In the genomic region with DNA sequence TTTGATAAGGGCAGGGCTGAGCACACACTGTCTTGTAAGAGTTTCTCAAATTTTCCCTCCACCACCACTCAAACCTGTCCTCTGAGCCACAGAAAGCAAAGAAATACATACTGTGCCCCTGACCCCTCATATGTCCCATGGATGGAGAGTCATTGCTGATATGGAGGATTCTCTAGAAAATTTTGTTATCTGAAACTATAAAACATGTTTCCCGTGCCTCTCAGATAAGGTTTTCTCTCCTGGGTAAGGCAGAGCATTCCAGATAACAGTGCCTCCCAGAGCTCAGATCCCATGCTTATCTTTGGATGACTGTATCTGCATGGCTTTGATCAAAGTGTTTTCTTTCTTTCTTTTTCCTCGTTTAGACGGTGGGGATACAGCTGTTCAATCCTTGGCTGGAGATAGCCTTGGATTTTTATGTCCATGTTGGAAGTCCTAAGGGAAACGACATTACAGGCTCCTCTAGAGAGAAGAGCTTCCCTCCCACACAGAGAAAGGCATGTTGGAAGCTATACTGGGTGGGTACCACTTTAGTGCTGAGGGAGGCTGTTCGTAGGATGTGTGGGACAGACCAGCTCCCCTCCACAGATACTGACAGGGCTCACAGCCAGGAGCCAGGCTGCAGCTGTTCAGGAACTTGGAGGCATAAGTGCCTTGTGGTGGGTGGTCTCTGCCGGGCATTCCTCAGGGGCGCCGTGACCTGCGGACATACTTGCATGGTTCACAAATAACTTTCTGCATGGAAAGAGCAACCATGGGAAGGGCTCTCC, we compare ENCODE assay signal across 12 mouse cellular contexts.
DNase-seq lines count a peak whose midpoint lies in the region; ATAC-seq lines count a peak whose summit lies in the region.
"Had no signal": no experiment of that assay in that cellular context is flagged by ENCODE, and none has a peak within 500 bp of the region (broad histone marks: within the 10 kb centered on the region; RNA-seq: fewer than 3 reads in every experiment).

No protein-coding gene starts in this region.

- H3K9ac ChIP-seq in heart, embryonic 11.5 days (ENCODE audit: low read depth, low read length): no peak overlapping the region
- H3K9ac ChIP-seq in lung, embryonic 15.5 days: no peak overlapping the region
- no peak overlapping the region for H3K9ac ChIP-seq in forebrain, embryonic 11.5 days (ENCODE audit: low read length)
- H3K9ac ChIP-seq: forebrain, embryonic 13.5 days; limb, embryonic 12.5 days had no signal

- peaks cover 18% of the 10 kb centered on the region for H3K4me1 ChIP-seq in heart, embryonic 11.5 days (ENCODE audit: control insufficient read depth, insufficient read depth, low read length)
- H3K4me1 ChIP-seq in lung, embryonic 15.5 days: 0 out of 2 replicates have a peak, but pooled peaks cover 12% of the 10 kb centered on the region
- H3K4me1 ChIP-seq in forebrain, embryonic 11.5 days (replicated peaks; ENCODE audit: control insufficient read depth, insufficient read depth, low read length): no peaks in the 10 kb centered on the region
- H3K4me1 ChIP-seq: forebrain, embryonic 13.5 days had no signal

- no peaks in the 10 kb centered on the region for H3K27me3 ChIP-seq in heart, embryonic 11.5 days (ENCODE audit: control insufficient read depth, insufficient read depth, low read length)
- no peaks in the 10 kb centered on the region for H3K27me3 ChIP-seq in lung, embryonic 15.5 days
- H3K27me3 ChIP-seq in forebrain, embryonic 11.5 days (ENCODE audit: control insufficient read depth, insufficient read depth, low read length): no peaks in the 10 kb centered on the region
- H3K27me3 ChIP-seq: forebrain, embryonic 13.5 days had no signal

- ATAC-seq in heart, embryonic 11.5 days (replicated peaks; ENCODE audit: insufficient number of reproducible peaks, low FRiP score, low TSS enrichment): peak; percentile 62
- ATAC-seq in lung, embryonic 15.5 days (ENCODE audit: borderline replicate concordance, extremely low read depth, low FRiP score, low TSS enrichment): peak; percentile 69
- peak; percentile 37; the same call in 1 of the 2 replicates for ATAC-seq in erythroblast, adult 5-6 weeks (replicated peaks; ENCODE audit: low FRiP score, poor library complexity, severe bottlenecking)
- ATAC-seq in megakaryocyte-erythroid progenitor cell, adult 5-6 weeks (replicated peaks; ENCODE audit: low FRiP score, low TSS enrichment, poor library complexity, severe bottlenecking): peak; percentile 74
- no peak for ATAC-seq in forebrain, embryonic 11.5 days (replicated peaks; ENCODE audit: low FRiP score)
- ATAC-seq: forebrain, embryonic 13.5 days had no signal

- H3K4me3 ChIP-seq in heart, embryonic 11.5 days (ENCODE audit: low read depth, low read length): no peak overlapping the region
- H3K4me3 ChIP-seq in lung, embryonic 15.5 days: no peak overlapping the region
- H3K4me3 ChIP-seq in forebrain, embryonic 11.5 days (ENCODE audit: low read depth, low read length): no peak overlapping the region
- H3K4me3 ChIP-seq: forebrain, embryonic 13.5 days; layer of hippocampus, adult 2 months; limb, embryonic 12.5 days had no signal

- no peak overlapping the region for H3K27ac ChIP-seq in heart, embryonic 11.5 days (ENCODE audit: low read depth, low read length)
- no peak overlapping the region for H3K27ac ChIP-seq in lung, embryonic 15.5 days
- no peak overlapping the region for H3K27ac ChIP-seq in forebrain, embryonic 11.5 days (ENCODE audit: low read depth, low read length)
- H3K27ac ChIP-seq: forebrain, embryonic 13.5 days; layer of hippocampus, adult 2 months; limb, embryonic 12.5 days had no signal

- 18% methylated on average over 9 of the region's 9 CpGs for WGBS in heart, embryonic 11.5 days (ENCODE audit: insufficient replicate concordance)
- 19% methylated on average over 9 of the region's 9 CpGs for WGBS in lung, embryonic 15.5 days
- WGBS in forebrain, embryonic 11.5 days: 86% methylated on average over 9 of the region's 9 CpGs

- peak overlapping the region; percentile 36 for H3K4me2 ChIP-seq in heart, embryonic 11.5 days
- no peak overlapping the region; the same call in 1 of the 2 replicates for H3K4me2 ChIP-seq in lung, embryonic 15.5 days
- H3K4me2 ChIP-seq in forebrain, embryonic 11.5 days (ENCODE audit: low read depth, low read length, severe bottlenecking): no peak overlapping the region
- H3K4me2 ChIP-seq: forebrain, embryonic 13.5 days; limb, embryonic 12.5 days had no signal

- DNase-seq in heart, adult 18-20 months: no peak
- DNase-seq in lung, postnatal 25 days (ENCODE audit: low spot score): no peak
- no peak for DNase-seq in adrenal gland, postnatal 10 days
- no peak for DNase-seq in forebrain, embryonic 11.5 days (ENCODE audit: low spot score)
- DNase-seq: retina, postnatal 1 day had no signal

- no peaks in the 10 kb centered on the region for H3K36me3 ChIP-seq in heart, embryonic 11.5 days (ENCODE audit: control insufficient read depth, insufficient read depth, low read length)
- no peaks in the 10 kb centered on the region for H3K36me3 ChIP-seq in lung, embryonic 15.5 days
- H3K36me3 ChIP-seq in forebrain, embryonic 11.5 days (ENCODE audit: control insufficient read depth, insufficient read depth, low read length): no peaks in the 10 kb centered on the region
- H3K36me3 ChIP-seq: limb, embryonic 12.5 days had no signal

- no peaks in the 10 kb centered on the region for H3K9me3 ChIP-seq in heart, embryonic 11.5 days (replicated peaks; ENCODE audit: control insufficient read depth, low read length)
- H3K9me3 ChIP-seq in lung, embryonic 15.5 days: no peaks in the 10 kb centered on the region
- H3K9me3 ChIP-seq in forebrain, embryonic 11.5 days (ENCODE audit: control insufficient read depth, low read length): no peaks in the 10 kb centered on the region
- H3K9me3 ChIP-seq: forebrain, embryonic 13.5 days; limb, embryonic 12.5 days had no signal
